Mouse (Mus musculus) lung, postnatal 10 days (tissue): ENCODE results near the gene Cars2.
A peak's percentile ranks its signal among the peaks of the same experiment; 100 is the strongest.
"Not testable (repeated sequence)": the region's sequence is repeated elsewhere in the genome, so short reads cannot be mapped to it uniquely, and the experiment has no call there.

Experiments
- DNase-seq: peaks from one replicate; pipeline ENCODE4 v3.0.0; 2021

The Cars2 gene

DNA sequence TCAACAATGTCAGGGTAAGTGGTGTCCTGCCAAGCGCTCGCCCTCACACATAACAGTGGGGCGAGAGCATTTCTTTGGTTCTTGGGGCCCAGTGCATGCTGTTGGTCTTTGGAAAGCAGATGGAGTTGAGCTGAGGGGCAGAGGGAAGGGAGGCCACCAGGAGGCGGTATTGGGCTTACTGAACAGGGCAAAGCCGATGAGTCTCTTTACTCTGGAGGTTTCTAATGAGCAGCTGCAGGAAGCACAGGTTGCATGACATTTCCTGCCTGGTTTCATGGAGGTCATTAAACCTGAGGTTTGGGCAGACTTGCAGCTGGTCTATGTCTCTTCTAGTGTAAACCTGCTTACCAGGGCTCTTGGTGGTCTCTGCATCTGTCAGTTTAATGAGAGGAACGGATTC lies 43.8 kb downstream of the Cars2 start:
- DNase-seq = peak; percentile 80

DNA sequence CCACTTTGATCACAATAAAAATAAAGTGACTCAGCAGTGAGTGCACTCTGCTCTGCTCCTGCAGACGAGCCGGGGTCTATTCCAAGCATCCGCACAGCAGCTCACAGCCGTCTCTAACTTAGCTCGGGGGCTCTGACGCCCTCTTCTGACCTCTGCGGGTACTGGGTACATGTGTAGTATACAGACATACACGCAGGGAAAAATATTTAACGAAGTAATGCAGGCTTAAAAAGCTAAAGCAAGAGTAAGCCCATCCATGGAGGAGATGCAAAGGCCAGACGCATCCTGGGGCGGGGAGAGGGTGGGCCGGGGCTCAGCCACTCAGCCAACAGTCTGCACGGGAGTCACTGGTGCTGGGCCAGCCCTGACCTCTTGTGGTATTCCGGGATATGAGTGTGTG lies 44.5 kb downstream of the Cars2 start:
- DNase-seq = no peak

DNA sequence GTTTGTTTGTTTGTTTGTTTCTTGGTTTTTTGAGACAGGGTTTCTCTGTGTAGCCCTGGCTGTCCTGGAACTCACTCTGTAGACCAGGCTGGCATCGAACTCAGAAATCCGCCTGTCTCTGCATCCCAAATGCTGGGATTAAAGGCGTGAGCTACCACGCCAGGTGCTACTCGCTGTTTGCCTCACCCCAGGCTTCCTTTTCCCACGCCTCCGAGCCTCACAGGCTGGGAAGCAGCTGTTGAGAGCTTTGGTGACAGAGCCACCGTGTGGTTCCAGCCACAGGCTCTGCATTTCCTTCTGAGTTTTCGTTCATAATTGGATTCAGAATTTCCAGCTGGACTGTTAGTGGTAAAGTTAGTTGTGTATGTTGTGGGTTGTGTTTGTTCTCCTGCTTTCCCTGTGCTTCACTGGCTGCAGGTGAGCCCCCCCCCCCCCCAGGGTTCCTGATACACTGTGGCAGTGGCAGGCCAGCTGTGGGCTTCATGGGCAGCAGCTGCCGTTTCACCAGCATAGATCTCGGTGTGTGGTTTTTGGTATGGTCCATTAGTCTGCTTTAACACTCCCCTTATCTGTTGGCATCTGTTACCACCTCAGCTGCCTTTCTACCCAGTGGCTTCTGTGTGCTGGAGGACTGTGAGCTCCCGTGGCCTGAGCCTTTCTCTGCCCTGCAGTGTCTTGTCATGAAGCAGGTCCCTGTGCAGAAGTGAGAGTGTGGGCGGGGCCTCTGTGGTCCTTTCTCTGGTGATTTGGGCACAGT lies 46.9 kb downstream of the Cars2 start:
- DNase-seq = no peak

DNA sequence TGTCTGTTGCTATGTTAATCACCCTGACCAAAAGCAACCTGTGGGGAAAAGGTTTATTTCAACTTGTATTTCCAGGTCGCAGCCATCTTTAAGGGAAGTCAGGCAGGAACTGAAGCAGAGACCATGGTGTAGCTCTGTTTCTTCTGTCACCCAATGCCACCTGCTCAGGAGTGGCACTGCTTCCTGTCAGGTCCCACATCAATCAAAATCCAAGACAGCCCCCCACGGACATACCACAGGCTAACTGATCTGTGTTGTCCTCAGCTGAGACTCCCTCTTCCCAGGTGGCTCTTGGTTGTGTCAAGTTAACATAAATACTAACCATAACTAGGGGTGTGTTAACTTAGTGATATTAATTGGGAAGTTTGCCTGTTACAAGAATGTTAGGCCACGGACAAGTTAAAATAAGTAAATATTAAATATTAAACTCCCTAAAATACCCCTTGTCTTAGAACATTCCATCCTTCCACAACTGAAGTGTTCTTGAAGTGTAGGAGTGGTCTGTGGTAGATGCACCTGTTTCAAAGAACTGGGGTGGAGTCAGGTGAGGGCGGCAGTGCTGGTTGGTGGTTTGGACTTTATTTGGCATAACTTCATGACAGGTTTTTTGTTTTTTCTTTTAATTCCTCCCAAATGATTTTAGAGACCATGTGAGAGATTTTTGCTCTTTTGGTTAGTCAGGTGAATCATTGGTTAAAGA lies 51.6 kb downstream of the Cars2 start:
- no peak for DNase-seq

DNA sequence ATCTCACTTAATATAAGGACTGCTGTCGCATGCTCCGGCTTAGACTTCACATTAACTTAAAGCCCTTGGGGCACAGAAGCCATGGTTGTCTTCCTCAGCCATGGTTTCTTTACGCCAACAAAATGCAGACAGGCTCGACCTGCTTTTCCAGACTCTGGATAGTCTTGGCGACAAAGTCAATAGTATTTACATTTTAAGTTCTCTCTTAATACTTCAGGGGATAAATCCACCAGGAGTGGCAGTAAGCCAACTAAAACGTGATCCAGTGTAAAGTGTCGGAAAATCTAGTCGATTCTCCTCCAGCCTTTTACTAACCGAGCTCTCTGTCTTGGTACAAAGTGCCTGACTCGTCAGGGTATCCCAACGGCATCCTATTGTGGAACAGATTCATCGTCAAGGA lies 52.3 kb downstream of the Cars2 start:
- no peak for DNase-seq

DNA sequence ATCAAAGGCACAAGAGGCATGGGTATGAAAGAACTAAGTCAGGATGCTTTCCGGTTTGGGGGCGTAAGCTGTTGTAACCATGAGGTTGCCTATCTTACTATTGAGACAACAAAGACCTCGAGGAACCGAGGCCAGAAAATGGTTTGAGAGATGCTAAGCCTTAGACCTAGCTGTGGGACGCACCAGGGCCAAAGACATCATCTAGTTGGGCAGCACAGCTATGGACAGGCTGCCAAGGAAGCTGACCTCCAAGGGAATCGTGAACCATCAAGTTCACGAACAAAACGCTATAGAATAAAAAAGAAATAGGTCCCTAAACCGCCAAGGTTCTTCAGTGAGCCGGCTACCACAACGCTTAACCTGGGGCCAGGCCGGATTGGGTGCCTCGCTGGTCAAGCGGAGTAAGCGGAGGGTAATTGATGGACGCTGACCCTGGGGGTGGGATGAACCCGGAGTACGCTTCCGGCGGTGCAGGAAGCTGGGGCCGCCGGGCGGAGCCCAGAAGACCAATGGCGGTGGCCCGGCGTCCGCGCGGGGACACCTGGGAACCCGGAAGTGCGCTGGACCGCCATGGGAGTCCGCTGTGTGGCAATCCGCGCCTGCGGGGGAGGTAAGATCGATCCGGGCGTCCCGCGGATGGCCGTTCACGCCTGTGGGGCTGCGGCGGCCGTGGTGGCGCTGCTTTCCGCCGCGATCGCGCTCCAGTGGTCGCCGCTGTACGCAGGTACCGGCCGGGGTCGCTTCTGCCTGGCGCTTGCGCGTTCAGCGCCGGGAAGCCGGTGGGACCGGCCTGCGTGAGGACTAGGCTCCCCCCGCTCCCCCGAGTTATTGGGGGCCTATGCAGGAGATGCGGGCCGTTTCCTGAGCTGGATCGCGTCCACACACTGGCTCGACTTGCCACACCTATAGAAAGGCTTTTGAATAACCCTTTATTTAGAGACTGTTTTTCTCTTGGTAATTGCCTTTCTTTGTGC lies 53.3 kb downstream of the Cars2 start, which contains the start of gene Naxd:
TSS of gene Naxd (plus strand) at position 490 of the 974 bp plus-strand sequence.
- peak; percentile 93 for DNase-seq

DNA sequence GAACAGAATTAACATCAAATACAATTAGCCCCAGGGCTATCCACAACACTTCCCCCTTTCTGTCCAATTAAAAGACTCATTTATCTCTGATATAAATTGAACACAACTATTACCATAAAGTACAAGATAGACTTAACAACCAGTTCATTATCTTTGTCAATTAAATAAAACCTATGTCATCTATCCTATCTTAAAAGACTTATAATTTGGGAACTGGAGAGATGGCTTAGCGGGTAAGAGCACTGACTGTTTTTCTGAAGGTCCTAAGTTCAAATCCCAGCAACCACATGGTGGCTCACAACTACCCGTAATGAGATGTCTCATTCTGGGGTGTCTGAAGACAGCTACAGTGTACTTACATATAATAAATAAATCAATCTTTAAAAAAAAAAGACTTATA lies 58.2 kb downstream of the Cars2 start:
- not testable (repeated sequence) for DNase-seq

DNA sequence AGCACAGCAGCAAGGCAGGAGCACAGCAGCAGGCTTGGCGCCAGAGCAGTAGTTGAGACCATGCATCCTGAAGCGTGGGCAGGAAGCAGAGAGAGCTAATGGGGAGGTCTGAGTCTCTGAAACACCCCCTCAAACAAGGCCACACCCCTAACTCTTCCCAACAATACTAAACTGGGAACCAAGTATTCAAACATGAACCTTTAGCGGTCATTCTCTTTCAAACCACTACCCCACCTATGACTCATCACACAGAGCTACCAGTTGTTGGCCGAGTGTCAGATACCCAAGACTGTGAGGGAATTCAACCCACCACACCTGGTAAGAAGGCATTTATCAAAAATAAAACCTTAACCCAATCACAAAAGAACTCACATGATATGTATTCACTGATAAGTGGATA lies 63.4 kb downstream of the Cars2 start:
- DNase-seq = no peak

DNA sequence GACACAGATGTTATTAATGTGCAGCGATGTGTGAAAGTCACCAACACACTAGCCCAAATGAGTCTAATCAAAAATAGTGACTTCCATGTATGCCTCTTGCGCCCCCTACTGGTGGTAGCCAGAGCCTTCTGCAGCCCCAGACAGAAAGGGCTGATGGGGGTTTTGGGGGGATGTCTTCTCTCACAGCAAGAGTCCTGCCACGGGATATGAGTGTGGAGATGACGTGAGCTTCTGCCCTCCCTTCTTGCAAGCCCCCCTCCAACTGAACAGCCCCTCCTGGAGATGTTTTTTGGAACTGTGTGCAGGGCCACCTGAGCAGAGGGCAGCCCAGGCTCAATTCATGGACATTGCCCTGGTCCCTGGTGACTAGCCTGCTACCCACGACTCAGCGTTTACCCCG lies 64.4 kb downstream of the Cars2 start:
- peak; percentile 84 for DNase-seq

DNA sequence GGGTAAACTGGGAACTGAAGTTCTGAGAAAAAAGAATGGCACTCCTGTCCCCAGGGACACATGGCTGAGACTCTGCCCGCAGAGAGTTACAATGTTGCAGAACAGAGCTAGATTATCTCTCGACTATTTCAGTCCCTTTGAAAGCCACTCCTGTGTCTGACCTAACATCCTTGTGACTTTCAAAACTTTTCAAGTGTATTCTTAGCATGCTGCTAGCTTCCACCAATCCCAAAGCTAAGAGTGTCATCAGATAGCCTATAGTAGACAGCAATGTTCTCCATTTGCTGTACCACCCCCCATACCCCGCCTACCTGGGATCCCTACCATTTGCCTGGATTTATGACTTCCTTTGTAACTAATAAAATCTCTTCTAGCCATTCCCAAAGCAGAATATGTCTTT lies 68.0 kb downstream of the Cars2 start:
- no peak for DNase-seq

DNA sequence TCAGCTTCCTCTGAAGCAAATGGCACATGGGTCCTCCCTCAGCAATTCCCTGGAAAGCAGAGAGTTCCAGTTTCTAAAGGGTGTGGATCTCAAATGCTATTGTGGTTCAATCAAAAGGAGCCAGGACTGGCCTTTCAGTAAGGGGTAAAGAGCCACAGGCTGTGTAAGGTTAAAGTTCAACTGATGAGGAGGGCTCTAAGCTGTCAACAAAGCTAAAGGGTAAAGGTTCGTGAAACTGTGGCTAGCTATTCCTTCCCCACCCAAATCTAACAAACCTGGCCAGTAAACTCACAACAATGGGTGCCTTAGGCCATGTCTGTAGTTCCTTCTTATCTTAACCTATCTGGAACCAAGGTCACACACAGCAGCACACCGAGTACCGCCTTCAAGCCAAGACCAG lies 68.7 kb downstream of the Cars2 start:
- DNase-seq = no peak

DNA sequence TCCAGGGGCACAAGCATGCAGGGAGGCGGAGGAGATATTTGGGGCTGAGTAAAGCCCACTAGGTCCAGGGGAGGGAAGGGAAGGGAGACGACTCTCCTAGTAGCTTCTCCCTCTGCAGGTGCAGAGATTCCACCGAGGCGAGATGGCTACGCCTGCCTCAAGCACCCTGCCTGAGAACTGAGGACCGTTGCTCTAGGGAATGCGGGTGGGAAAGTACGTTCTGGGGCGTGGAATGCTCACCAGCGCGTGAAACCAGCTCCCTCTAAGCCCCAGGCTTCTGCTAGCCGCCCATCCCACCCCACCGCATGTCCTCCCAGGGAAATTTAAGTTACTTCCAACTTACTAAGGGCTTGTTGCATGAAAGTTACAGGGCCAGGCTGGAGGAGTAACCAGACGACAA lies 71.0 kb downstream of the Cars2 start:
- no peak for DNase-seq

DNA sequence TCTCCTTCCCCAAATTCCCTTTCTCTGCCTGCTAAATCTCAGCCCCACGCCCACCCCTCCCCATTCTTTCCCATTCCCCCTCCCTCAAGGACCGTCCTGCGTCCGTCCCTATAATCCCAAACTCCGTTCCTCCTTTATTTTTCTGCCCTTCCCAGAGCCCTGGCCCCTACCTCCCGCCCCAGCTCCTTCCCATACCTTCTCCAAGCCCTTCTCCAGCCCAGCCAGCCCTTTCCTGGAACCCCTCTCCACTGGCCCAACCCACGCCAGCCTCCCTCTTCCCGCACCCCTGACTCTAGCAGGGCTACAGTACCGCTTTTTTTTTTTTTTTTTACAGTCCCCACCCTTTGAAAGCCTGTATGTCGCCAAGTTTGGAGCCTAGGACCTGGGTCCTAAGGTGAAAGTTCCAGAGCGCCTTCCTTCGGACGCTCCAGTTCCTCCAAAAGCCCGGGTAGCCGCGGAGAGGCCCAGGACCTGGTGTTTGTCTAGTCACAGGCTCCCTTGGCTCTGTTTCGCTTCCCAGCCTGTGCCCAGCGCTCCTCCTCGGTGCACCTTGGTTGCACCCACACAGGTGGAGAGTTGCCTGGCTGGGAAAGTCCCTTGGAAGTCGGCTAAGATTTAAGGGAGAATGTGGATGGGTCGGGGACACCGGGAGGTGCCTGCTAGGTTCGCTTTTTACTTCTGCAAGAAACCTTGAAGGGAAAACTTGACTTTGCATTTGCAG lies 71.6 kb downstream of the Cars2 start:
- DNase-seq = no peak

DNA sequence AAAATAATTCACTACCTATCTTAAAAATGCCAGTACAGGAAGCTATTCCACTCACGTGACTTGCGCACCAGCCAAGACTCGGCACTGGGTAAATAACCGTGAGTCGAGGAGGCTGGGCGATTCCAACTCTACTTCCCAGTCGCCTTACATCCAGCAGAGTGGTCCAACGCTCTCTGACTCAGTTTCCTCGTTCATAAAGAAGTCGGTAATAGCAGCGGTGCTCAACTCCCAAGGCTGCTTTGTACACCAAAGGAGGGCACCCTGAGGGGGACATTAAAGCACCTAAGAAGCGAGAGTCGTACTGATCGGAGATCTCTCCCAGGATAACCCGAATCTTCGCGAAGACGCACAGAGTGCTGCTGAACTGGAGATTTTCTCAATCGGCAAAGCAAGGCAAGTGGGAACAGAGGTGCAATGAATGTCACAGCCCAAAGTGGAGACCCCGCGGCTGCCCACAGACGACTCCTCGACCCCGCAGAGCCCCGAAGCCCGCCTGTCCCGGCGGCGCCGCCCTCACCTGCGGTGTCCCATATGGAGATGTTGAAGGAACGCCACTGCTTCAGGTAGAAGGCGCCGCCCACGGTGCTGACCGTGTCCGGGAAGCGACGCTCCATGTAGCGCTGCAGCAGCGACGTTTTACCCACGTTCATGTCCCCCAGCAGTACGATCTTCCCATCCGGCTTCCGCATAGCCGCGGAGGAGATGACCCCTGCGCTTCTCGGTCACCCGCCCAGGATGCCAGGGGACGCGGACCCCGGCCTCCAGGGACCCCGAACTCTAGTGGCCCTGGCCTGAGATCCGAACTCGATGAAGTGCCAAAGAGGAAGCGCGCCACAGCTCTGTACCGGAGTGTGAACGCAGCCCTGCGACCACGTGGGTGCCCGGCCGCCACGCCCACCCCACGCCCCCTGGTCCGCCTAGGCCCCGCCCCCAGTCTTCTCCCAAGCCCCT lies 72.5 kb downstream of the Cars2 start, which contains the start of gene Rab20:
TSS of gene Rab20 (minus strand) at position 900 of the 951 bp plus-strand sequence.
- peak; percentile 78 for DNase-seq

DNA sequence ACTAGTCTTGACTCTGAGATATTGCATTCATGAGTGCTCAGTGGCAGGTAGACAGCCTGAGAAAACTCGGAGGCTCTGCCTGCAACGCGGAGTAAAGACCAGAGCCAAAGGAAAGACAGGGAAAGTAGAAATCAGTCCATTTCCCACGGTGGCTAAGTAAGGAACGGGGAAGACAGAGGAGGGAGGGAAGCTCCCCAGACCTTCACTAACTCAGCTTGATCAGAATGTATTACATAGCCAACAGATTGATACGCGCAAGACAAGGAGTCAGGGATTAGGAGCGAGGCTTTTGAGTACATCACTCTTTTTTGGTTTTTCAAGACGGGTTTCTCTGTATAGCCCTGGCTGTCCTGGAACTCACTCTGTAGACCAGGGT lies 73.4 kb downstream of the Cars2 start:
- DNase-seq = no peak

DNA sequence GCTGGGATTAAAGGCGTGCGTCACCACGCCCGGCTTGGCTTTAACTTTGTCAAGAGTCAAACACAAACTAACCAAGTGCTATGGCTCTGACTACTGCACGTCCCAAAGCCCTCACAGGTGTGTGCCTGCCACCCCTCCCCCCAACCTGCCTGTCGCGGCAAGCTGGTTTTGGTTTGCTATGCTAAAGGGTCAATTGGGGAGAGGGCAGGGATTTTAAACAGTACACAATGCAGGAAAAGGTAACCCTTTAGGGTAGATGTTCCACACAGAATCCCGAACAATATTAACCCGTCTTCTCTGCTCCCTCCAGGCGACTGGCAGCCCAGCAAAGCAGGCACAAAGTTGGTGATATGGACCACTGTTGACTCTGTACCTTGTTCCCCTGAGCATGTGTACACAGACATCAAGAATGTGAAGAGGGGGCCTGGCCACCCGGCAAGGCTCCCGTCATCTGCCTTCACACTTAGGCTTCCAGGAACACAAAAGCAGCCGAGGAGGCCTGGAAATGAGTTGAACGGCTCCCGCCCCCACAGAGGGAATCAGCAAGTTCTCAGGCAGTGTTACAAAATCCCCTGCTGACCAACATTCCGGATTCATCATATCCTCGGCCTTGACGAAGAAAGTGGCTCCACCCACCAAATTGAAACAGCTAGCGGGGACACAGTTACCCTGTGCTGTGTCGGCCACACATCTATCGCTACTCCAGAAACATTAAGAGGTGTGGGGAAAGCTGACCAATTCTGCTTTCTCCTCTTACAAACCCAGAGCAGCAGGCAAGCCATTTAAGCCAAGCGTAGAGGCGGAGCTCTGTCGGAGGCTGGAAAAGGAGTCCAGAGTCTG lies 74.0 kb downstream of the Cars2 start:
- DNase-seq = peak; percentile 86

DNA sequence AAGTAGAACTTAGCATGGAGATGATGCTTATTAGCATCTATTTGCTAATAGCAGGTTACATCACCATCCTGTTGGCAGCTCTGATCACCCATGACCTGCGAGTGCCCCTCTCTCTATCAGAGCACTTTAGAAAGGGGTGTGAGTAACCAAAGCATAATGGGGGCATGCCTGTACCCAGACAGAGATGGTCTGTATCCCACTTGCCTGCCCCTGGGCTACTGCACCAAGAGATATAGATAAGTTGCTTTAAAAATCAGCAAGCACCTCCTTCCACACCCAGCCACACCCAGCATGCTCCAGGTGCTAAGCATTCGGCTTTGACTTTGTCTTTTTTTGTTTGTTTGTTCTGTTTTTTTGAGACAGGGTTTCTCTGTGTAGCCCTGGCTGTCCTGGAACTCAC lies 74.7 kb downstream of the Cars2 start:
- no peak for DNase-seq

DNA sequence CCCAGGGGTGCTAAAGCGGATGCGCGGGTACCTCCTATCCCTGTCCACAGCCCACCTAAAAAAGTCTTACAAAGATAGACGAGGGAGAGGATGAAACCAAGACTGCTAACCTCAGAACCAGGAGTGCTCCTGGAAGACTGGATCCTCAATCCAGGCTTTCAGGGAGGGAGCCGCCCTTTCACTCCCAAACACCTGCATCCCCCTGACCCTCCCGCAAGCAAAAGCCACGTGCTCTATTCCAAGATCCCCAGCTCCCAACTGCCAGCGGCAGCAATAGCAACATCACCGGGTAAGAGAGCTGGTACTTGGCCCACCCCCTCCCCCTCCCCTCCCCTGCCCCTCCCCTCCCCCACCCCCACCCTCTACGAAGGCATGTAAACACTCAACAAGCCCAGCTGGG lies 75.2 kb downstream of the Cars2 start:
- no peak for DNase-seq

DNA sequence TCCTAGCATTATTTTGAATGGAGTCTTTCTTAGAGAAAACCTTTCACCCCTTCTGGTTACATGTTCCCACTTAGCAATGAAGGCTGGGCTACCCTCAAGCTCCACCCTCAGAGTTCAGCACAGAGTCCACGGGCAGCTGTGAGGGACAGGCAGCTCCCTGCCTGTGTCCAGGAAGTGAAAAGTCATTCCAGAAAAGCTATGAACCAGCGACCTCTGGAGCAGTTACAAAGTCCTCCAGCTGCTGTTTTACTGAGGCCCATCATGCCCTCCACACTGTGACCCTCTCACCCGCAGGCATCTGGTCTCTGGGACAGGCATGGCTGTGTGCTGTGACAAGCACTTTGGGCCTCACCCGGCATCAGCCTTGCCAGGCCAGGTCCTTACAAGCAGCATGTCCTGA lies 77.5 kb downstream of the Cars2 start:
- DNase-seq = peak; percentile 85

DNA sequence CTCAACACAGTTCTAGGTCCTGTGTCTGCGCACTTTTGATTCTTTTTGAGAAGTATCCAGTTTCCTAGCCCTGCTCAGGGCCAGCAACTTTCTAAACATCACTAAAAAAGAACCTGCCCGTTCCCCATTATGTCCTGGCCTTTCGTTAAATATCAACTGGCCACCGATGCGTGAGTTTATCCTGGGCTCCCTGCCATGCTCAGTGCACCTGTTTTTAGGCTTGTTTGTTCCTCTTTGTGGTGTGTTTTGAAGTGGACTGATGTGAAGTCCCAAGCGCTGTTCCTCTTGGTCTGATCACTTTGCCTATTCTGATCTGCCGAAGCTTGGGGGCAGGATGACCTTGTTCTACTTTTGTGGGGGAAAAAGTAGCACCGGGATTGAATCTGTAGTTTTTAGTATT lies 79.3 kb downstream of the Cars2 start:
- no peak for DNase-seq

DNA sequence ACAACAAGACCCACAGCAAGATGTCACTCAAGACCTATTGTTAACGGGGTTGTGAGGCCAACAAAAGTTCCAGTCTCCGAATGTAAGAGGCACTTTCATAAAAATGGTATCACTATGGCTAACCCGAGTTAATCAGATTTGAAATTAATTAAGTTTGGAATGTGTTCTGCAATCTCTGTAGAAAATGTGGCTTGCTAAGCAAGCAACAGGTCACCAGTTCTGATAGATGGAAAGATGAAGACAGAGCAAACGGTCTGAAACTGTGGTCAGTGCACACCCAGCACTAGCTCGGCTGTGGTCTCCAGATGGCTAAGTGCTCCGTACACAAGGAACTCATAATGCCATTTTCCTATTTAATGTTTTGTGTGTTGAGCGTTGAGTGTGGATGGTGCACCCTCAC lies 79.9 kb downstream of the Cars2 start:
- no peak for DNase-seq
